Comparison of ENCODE assay signal across 13 mouse cellular contexts in the genomic region with DNA sequence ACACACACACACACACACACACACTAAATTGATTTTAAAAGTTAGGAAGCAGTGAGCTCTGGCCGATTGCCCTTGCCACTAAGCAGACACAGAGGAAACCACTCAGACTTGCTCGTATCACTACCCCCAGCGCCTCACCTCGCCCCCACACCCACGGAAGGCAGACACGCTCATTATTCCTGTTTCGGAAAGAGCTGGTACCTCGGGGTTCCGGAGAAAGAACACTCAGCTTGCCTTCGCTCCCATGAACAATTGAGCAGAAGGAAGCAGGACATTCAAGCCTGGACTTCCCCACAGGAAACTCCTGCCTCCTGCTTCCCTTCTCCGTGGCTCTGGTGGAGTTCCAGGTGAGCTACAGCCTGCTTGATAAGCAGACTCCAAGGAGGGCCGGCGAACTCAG.
DNase-seq lines count a peak whose midpoint lies in the region; ATAC-seq and TF ChIP-seq lines count a peak whose summit lies in the region.
"Had no signal": no experiment of that assay in that cellular context is flagged by ENCODE, and none has a peak within 500 bp of the region (broad histone marks: within the 10 kb centered on the region; RNA-seq: fewer than 3 reads in every experiment).

No protein-coding gene starts in this region.

- no peak overlapping the region for H3K4me3 ChIP-seq in lung, embryonic 14.5 days (ENCODE audit: low read depth, low read length)
- H3K4me3 ChIP-seq in heart, postnatal 0 days (ENCODE audit: low read depth, low read length), result no peak overlapping the region
- H3K4me3 ChIP-seq in forebrain, embryonic 13.5 days, result no peak overlapping the region
- H3K4me3 ChIP-seq: embryonic facial prominence, embryonic 15.5 days; left cerebral cortex, adult 2 months; neural tube, embryonic 13.5 days had no signal

- TF ChIP-seq EP300 in heart, postnatal 0 days (IDR thresholded peaks at IDR 0.05; ENCODE audit: low read depth), result 0 out of 2 replicates have a peak, but pooled peaks have one; percentile 33

- ATAC-seq in lung, embryonic 14.5 days (ENCODE audit: insufficient read depth), result peak; percentile 36; the same call in 1 of the 2 replicates
- 0 out of 2 replicates have a peak, but pooled peaks have one; percentile 37 for ATAC-seq in heart, postnatal 0 days (ENCODE audit: insufficient read depth, low read depth)
- no peak for ATAC-seq in forebrain, embryonic 13.5 days

- peak; percentile 53 for DNase-seq in lung, embryonic 14.5 days
- no peak for DNase-seq in lung, adult 18-20 months
- peak; percentile 30 to 46 for DNase-seq in adrenal gland, postnatal 36 days
- no peak for DNase-seq in heart, postnatal 0 days (ENCODE audit: low spot score)
- DNase-seq in kidney, postnatal 25 days, result peak; percentile 25 to 74
- DNase-seq in frontal cortex, postnatal 10 days (ENCODE audit: low spot score in 2 of 2), result no peak
- no peak for DNase-seq in urinary bladder, postnatal 14 days (ENCODE audit: low spot score)
- DNase-seq: thymus, postnatal 36 days had no signal

- H3K9me3 ChIP-seq in lung, embryonic 14.5 days (ENCODE audit: low read depth, low read length), result no peaks in the 10 kb centered on the region
- no peaks in the 10 kb centered on the region for H3K9me3 ChIP-seq in heart, postnatal 0 days (replicated peaks; ENCODE audit: control insufficient read depth, low read length)
- H3K9me3 ChIP-seq in forebrain, embryonic 13.5 days (replicated peaks), result no peaks in the 10 kb centered on the region
- H3K9me3 ChIP-seq: embryonic facial prominence, embryonic 15.5 days; G1E; neural tube, embryonic 13.5 days had no signal

- H3K4me2 ChIP-seq in lung, embryonic 14.5 days, result no peak overlapping the region
- peak overlapping the region; percentile 2; the same call in 1 of the 2 replicates for H3K4me2 ChIP-seq in heart, postnatal 0 days (ENCODE audit: low read depth, low read length)
- H3K4me2 ChIP-seq in forebrain, embryonic 13.5 days, result no peak overlapping the region
- H3K4me2 ChIP-seq: embryonic facial prominence, embryonic 15.5 days; neural tube, embryonic 13.5 days had no signal

- H3K27me3 ChIP-seq in lung, embryonic 14.5 days (ENCODE audit: insufficient read depth, low read length), result no peaks in the 10 kb centered on the region
- H3K27me3 ChIP-seq in heart, postnatal 0 days (ENCODE audit: control insufficient read depth, insufficient read depth, low read length), result no peaks in the 10 kb centered on the region
- H3K27me3 ChIP-seq in forebrain, embryonic 13.5 days, result no peaks in the 10 kb centered on the region
- H3K27me3 ChIP-seq: embryonic facial prominence, embryonic 15.5 days; neural tube, embryonic 13.5 days had no signal

- no peaks in the 10 kb centered on the region for H3K36me3 ChIP-seq in lung, embryonic 14.5 days (ENCODE audit: insufficient read depth)
- H3K36me3 ChIP-seq in heart, postnatal 0 days (replicated peaks; ENCODE audit: control insufficient read depth, insufficient read depth, low read length), result no peaks in the 10 kb centered on the region
- H3K36me3 ChIP-seq in forebrain, embryonic 13.5 days (ENCODE audit: poor library complexity, severe bottlenecking), result no peaks in the 10 kb centered on the region
- H3K36me3 ChIP-seq: embryonic facial prominence, embryonic 15.5 days; G1E; neural tube, embryonic 13.5 days had no signal

- 63% methylated on average over 13 of the region's 13 CpGs for WGBS in lung, embryonic 14.5 days
- WGBS in heart, postnatal 0 days, result 57% methylated on average over 13 of the region's 13 CpGs
- WGBS in forebrain, embryonic 13.5 days, result 83% methylated on average over 13 of the region's 13 CpGs

- TF ChIP-seq CTCF in lung, embryonic 14.5 days (IDR thresholded peaks at IDR 0.05; ENCODE audit: low read depth), result no peak
- TF ChIP-seq CTCF in heart, postnatal 0 days (IDR thresholded peaks at IDR 0.05; ENCODE audit: low read depth), result no peak

- H3K4me1 ChIP-seq in lung, embryonic 14.5 days (ENCODE audit: insufficient read depth), result peaks cover 6% of the 10 kb centered on the region
- H3K4me1 ChIP-seq in heart, postnatal 0 days (ENCODE audit: control insufficient read depth, insufficient read depth), result peaks cover 15% of the 10 kb centered on the region; the same call in 1 of the 2 replicates
- no peaks in the 10 kb centered on the region for H3K4me1 ChIP-seq in forebrain, embryonic 13.5 days
- H3K4me1 ChIP-seq: embryonic facial prominence, embryonic 15.5 days; neural tube, embryonic 13.5 days had no signal

- no peak overlapping the region for H3K9ac ChIP-seq in lung, embryonic 14.5 days
- H3K9ac ChIP-seq in heart, postnatal 0 days (replicated peaks; ENCODE audit: low read depth, low read length), result no peak overlapping the region
- no peak overlapping the region for H3K9ac ChIP-seq in forebrain, embryonic 13.5 days
- H3K9ac ChIP-seq: embryonic facial prominence, embryonic 15.5 days; neural tube, embryonic 13.5 days had no signal

- H3K27ac ChIP-seq in lung, embryonic 14.5 days (ENCODE audit: low read depth), result peak overlapping the region; percentile 58; the same call in 1 of the 2 replicates
- H3K27ac ChIP-seq in heart, postnatal 0 days (ENCODE audit: low read depth), result peak overlapping the region; percentile 38; the same call in 1 of the 2 replicates
- H3K27ac ChIP-seq in forebrain, embryonic 13.5 days, result no peak overlapping the region
- H3K27ac ChIP-seq: embryonic facial prominence, embryonic 15.5 days; left cerebral cortex, adult 2 months; neural tube, embryonic 13.5 days had no signal

Comparison
In these comparisons a context has a peak if more than half of its experiments do, and no peak if none do; other contexts are left out.
1. DNase-seq: peak in lung, embryonic 14.5 days (single experiment), adrenal gland, postnatal 36 days (2 of 2) and kidney, postnatal 25 days (2 of 2); none in lung, adult 18-20 months (0 of 2), heart, postnatal 0 days (single experiment), frontal cortex, postnatal 10 days (0 of 2) and urinary bladder, postnatal 14 days (single experiment).